Mouse (Mus musculus): ENCODE data around the gene Ppp2ca.

Ppp2ca gene

GRCm38 (mm10) chr11:52098398-52098946 is at the start of gene Ppp2ca:
TSS of gene Ppp2ca (plus strand) at chr11:52098681.
- peak; percentile 100 for DNase-seq (ENCODE audit: low spot score)

DNA sequence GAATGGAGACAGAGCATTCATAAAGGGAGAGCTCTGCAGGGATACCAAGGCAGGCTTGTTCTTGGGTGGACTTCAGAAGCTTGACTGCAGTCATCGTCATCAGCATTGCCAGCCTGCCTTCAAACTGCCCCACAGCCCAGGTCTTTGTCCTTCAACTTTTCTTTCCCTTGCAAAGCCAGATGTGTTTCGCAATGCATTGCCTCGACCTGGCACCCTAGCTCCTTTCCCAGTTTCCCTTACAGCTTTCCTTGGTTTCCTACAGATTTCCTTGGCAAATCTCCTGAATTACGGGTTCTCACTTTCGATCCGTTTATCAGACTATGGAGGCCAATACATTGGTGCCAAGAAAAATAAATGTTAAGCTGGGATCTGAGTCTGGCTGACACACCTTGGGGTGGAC is 45.1 kb upstream of the Ppp2ca start:
- DNase-seq (ENCODE audit: low spot score): no peak

GRCm38 (mm10) chr11:52054728-52055127 is 43.8 kb upstream of the Ppp2ca start:
- no peak for DNase-seq (ENCODE audit: low spot score)

DNA sequence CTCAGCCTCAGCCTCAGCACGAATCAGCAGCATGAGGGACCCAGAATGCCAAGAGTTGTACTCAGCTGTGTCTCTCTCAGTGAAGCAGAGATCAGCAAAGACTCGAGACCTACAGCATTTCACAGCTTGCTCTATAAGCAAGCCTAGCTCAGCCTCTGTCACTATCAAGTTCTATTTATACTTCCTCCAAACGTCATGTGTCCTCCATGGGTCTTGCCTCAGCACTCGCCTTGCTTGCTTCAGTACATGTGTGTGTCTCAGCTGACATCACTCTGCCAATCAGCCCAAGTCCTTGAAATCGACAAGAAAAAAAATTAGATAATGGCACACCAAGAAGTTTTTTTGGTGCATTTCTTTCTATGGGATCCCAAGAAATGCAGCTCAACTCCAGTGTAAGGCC is 42.3 kb upstream of the Ppp2ca start:
- no peak for DNase-seq (ENCODE audit: low spot score)

- no peak for DNase-seq (ENCODE audit: low spot score)
These were observed 39.5 kb upstream of the Ppp2ca start for GRCm38 (mm10) chr11:52059001-52059400.

DNA sequence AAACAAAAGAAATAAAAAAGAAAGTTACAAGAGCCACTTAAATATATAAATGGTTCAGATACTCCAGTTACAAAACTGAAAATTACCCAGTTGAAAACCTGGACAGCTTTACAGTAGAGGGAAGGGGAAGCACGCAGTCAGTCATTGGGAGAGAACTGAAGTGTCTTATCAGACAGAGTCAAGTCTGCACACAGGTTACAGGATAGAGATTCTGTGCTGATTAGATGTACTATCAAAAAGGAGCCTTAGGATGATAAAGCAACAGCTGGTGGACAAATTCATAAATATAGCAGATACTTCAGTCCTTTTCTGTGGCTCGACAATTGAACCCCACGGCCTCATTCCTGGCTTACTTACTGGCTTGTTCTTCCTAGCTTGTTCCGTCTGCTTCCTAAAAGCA is 38.2 kb upstream of the Ppp2ca start:
- no peak for DNase-seq (ENCODE audit: low spot score)

DNA sequence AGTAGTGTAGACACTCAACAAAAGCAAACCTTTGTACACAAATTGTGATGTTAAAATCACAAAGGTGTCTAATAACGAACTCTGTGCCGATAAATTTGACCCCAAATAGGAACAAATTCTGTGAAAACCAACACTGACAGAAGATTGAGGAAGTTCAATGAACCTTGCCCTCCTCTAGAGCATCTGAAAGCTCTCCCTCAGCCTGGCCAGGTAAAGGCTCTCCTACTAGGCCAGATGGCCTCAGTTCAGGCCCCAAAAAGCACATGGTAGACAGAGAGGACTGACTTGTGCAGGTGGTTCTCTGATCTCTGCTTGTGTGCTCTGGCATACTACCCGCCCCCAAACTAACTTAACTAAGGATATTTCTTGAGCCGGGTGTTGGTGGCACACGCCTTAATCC is 36.1 kb upstream of the Ppp2ca start:
- no peak for DNase-seq (ENCODE audit: low spot score)

DNA sequence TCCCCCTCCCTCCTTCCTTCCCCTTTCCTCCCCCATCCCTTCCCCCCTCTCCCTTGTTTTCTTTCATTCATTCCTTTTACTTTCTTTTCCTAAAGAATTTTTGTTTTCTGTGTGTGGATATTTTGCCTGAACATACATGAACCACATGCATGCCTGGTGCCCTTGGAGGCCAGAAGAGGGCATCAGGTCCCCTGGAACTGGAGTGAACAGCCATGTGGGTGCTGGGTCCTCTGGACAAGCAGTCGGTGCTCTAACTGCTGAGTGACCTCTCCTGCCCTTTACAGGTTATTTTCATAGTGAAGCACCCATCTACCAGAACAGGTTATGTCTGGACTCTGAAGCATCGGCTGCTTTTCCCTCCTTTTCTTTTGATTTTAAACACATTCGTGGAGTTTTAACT is 34.1 kb upstream of the Ppp2ca start:
- DNase-seq (ENCODE audit: low spot score): peak; percentile 47

DNA sequence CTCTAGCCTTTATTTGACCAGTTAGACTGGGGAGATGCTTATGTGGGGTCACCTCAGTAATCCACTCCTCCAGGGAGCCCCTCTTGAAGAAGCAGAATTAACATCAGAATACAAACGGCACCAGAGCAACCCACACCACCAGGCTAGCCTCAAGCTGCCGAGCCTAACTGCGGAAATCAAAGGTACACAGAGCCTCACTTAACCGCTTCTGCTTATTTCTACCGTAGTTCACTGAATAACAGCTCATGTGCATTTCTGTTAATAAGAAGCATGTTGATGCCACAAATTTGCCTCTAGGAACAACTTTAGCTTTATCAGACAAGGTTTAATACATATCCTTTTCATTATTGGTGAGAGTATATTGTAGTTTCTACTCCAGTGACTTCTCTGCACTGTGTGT is 32.6 kb upstream of the Ppp2ca start:
- DNase-seq (ENCODE audit: low spot score): no peak

GRCm38 (mm10) chr11:52071768-52072167 is 26.7 kb upstream of the Ppp2ca start:
- DNase-seq (ENCODE audit: low spot score): no peak

GRCm38 (mm10) chr11:52073528-52074170 is 24.8 kb upstream of the Ppp2ca start:
- no peak for DNase-seq (ENCODE audit: low spot score)

DNA sequence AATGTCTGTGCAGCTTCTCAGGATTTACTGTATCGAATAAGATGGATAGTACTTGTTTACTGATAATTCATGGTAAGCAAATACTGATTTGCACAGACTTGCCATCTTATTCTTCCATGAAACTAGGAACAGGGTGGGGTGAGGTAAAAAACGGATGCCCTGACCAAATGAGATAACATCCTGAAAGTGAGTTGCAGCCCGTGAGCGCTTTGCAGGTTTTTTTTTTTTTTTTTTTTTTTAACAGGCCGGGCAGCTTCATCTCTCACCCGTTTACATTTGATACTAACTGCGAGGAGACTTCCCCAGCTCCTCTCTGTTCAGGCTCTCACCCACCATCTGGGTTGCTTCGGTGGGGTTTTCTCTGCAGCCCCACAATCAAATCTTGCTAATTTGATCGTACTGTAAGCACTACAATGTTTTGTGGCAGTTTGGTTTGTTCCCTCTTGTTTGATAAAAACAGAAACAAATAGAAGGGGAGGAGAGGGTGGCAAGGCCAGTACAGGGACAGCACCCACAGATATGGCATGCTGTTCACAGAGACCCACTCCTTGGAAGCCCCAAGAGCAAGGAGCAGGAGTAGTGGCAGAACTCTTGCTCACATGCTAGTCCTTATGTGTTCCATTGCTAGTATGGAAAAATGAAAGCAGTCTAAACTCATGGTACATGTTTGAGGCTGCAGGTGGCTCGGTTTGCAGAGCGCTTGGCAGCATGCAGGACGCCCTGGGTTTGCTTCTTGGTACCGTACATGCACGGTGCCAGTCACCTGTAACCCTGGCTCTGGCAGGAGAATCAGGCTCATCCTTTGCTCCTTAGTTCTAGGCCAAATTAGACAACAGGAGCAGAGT is 23.6 kb upstream of the Ppp2ca start:
- no peak for DNase-seq (ENCODE audit: low spot score)

DNA sequence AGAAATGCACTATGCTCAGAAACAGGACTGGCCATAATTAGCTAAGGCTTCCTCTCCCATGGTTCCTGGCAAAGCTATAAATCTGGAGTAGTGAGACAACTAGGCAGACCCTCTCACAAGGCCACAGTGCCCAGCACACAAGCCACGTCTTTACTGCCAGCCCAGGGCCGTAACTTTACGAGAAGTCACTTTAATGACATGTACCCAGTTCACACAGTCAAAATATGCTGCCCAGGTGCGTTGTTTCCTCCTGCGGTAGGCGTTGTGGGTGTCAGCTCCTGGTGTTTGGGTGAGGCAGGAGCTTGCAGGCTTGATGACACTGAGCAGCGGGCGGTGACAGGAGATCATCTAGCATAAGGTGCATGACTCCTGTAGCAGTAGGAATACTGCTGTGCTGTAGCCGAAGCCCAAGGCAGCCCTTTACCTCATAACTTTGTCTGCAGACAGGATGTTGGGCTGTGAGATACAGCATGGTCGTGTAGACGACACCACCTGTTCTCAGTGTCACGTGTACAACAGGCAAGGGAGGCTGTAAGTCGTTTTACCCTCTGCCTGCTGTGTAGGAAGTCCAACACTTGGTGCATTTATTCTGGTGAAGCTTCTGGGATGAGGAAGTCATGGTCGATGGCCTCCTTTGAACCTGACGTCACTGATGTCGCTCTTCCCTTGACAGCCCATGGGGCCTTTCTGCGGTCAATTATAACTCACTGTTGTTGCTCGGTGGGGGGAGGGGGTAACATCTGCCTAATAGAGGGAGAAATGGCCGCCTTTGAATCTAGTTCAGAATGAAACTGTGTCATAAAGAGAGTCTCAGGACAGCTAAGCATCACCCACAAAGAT is 22.5 kb upstream of the Ppp2ca start:
- no peak for DNase-seq (ENCODE audit: low spot score)

DNA sequence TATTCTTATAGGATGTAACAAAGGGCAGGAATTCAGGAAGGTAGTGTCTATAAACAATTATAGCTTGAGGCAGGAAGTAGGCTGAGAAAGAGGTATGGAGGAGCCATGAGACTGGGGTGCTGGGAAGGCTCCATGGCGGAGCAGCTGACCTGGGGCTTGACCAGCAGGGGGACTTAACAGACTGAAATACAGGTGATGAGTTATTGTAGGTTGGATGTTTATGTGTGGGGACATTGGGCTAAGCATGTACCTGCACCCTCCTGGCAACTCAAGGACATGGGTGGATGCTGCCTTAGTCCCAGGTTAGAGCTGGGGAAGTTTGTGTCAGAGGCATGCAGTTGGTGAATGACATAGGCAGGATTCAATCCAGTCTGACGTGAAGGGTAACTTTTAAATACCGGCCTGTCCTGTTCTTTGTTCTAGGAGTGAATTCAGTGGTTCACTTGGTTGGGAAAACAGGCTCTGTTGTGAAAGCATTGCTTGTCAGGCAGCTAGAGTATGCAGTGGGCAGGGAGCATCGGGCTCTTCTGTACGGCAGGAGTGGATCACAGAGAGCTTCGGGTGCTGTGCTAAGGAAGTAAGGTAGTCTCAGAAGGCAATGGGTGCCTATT is 21.6 kb upstream of the Ppp2ca start:
- no peak for DNase-seq (ENCODE audit: low spot score)

DNA sequence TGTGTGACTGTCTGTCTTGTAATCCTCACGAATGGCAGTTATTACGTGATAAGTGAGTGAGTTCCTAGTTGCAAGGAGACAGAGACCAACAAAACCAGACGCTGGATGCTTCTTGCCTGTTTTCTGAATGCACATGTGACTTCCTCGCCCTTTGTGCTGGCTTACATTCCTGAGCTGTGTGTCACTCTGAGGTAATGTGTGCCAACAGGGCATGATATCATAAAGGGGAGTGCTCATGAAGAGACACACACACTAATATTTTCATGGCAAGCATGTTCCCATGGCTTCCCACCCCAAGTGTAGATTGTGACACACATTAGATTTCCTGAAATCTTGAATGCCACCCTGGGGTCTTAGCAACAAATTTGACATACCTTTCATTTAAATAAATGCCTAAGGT is 20.5 kb upstream of the Ppp2ca start:
- peak; percentile 88 for DNase-seq (ENCODE audit: low spot score)

DNA sequence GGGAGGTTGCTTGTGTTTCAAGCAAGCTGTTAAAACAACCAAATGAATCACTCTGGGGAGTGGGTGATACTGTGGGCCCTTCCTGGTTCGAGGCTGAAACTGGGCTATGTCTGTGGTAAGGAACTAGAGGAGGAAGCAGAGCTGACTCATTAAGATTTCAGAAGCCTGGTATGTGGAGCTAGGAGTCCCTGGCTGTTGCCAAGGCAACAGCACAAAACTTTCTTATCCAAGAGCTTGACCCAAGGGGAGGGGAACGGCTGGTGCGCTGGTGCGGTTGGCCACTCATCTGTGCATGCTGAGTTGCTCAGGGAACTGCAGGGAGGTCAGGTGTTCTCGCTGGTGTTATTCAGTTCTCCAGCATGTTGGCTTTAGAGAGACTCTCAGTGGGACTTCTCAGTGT is 18.5 kb upstream of the Ppp2ca start:
- peak; percentile 83 for DNase-seq (ENCODE audit: low spot score)

DNA sequence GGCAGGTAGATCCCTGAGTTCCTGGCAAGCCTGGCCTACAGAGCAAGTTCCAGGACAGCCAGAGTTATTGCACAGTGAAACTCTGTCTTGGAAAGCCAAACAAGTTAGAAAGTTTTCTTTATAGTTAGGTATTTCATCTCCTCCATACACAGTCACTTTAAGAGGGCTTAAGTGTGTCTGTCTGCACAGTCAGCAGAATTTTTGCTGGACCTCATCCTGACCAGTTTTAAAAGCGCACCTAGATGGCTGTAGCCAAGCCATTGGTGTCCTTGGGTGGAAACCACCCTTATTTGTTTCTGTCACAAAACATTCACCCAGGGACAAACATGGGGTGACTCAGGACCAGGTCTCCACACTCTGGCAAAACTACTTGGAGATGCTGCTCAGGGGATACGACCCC is 17.8 kb upstream of the Ppp2ca start:
- no peak for DNase-seq (ENCODE audit: low spot score)

DNA sequence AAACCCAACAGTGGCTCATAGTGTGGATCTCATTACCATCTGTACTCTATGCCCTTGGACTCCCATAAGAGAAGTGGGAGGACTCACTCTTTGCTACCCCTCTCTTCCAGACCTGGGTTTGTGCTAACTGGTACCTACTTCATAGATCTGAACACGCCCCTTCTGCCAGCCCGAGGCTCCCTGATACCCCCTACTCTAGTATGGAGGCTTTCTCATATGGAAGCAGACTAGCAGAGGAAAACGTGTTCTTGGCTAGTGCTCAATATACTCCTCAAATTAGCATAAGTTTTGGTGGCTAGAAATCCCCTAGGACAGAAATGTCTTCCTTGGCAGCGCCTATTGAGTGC is 12.7 kb upstream of the Ppp2ca start:
- no peak for DNase-seq (ENCODE audit: low spot score)

DNA sequence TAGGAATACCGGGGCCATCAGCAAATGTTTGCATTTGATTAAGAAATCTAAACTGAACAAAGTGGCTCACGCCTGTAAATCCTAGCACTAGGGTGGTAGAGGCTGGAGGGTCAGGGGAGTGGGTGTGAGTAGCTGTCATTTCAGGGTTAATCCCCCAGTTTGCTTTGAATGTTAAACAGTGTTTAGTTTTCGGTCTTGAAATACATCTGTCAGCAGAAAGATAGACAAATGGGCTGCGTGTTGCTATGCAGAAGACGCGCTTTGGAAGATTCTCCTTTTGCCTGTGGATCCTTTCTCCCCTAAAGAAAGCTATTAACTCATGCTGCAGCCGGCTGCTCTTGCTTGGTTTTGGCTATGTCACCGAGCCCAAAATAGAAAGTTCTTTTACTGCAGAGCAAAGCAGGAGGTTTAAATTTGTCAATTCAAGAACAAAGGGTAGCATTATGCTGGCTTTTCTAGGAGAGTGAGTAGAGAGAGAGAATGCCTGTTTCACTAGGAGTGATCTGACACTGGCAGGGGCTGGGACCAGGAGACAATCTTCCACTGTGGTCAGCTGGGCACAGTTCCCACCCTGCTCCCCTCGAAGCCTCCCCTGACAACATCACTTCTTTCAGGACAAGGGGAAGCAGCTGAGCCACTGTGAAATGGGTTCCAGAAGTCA is 12.1 kb upstream of the Ppp2ca start:
- no peak for DNase-seq (ENCODE audit: low spot score)

- no peak for DNase-seq (ENCODE audit: low spot score)
These were observed 9.2 kb upstream of the Ppp2ca start for GRCm38 (mm10) chr11:52089291-52089690.

DNA sequence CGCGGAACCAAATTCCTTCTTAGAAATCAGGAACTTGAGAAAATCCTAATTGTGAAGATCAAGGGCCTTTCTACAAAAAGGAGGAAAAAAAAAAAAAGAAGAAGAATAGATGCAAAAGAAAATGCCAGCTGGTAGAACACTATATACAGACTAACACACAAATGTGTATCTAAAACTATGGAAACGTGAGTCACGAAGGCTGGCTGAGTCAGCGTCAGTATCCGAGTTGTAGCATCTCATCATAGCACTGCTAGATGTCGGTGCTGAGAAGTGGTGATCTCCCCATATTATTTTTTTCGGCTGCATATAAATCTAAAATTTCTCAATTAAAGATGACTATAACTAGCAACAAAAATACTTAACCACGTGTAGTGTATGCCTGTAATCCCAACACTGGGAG is 7.2 kb upstream of the Ppp2ca start:
- no peak for DNase-seq (ENCODE audit: low spot score)

- DNase-seq (ENCODE audit: low spot score): no peak
These were observed 3.9 kb upstream of the Ppp2ca start for GRCm38 (mm10) chr11:52094568-52094967.
